Mouse (Mus musculus): Measurements from ENCODE around the gene Cdk5rap3. TPM values are rescaled to one million over a fixed set of nuclear protein-coding genes. Genes with fewer than 3 reads are reported as not detected.

Cdk5rap3 gene
- polyA plus RNA-seq, 1 experiment from 2014 or later = 81.2 TPM

GRCm38 (mm10) chr11:96925469-96926148 lies 9.3 kb upstream of the Cdk5rap3 start:
- no peak overlapping the region for H3K9ac ChIP-seq (ENCODE audit: low read depth, low read length)
- no peak overlapping the region for H3K4me2 ChIP-seq (ENCODE audit: low read length)
- H3K9me3 ChIP-seq (ENCODE audit: control insufficient read depth, low read length) = no peaks in the 10 kb centered on the region
- 86% methylated on average over 12 of the region's 12 CpGs for whole genome bisulfite sequencing
- ATAC-seq = no peak
- H3K4me3 ChIP-seq (ENCODE audit: low read length) = no peak overlapping the region
- no peaks in the 10 kb centered on the region for H3K36me3 ChIP-seq (ENCODE audit: control insufficient read depth, insufficient read depth, low read length)
- H3K4me1 ChIP-seq (ENCODE audit: control insufficient read depth, insufficient read depth, low read depth, low read length) = 0 out of 2 replicates have a peak, but pooled peaks cover 2% of the 10 kb centered on the region
- peaks cover 4% of the 10 kb centered on the region; the same call in 1 of the 2 replicates for H3K27me3 ChIP-seq (replicated peaks; ENCODE audit: control insufficient read depth, insufficient read depth, low read length)
- no peak overlapping the region for H3K27ac ChIP-seq (ENCODE audit: low read depth, low read length)

- ATAC-seq = no peak
- 84% methylated on average over 11 of the region's 11 CpGs for WGBS
- Histone ChIP-seq H3K4me3 (ENCODE audit: low read length) (no peak overlapping the region), H3K36me3 (ENCODE audit: control insufficient read depth, insufficient read depth, low read length) (no peaks in the 10 kb centered on the region), H3K9ac (ENCODE audit: low read depth, low read length) (no peak overlapping the region), H3K4me2 (ENCODE audit: low read length) (no peak overlapping the region), H3K27ac (ENCODE audit: low read depth, low read length) (no peak overlapping the region), H3K9me3 (ENCODE audit: control insufficient read depth, low read length) (no peaks in the 10 kb centered on the region), H3K4me1 (ENCODE audit: control insufficient read depth, insufficient read depth, low read depth, low read length) (0 out of 2 replicates have a peak, but pooled peaks cover 2% of the 10 kb centered on the region), H3K27me3 (replicated peaks; ENCODE audit: control insufficient read depth, insufficient read depth, low read length) (peaks cover 4% of the 10 kb centered on the region; the same call in 1 of the 2 replicates)
Observed at GRCm38 (mm10) chr11:96924861-96925260, 8.6 kb upstream of the Cdk5rap3 start.

GRCm38 (mm10) chr11:96919003-96919402 lies 2.7 kb upstream of the Cdk5rap3 start:
- ATAC-seq = no peak
- H3K9ac ChIP-seq (ENCODE audit: low read depth, low read length) = no peak overlapping the region

GRCm38 (mm10) chr11:96917415-96917814 lies 1.1 kb upstream of the Cdk5rap3 start:
- H3K9me3 ChIP-seq (ENCODE audit: control insufficient read depth, low read length) = no peaks in the 10 kb centered on the region
- H3K36me3 ChIP-seq (ENCODE audit: control insufficient read depth, insufficient read depth, low read length) = no peaks in the 10 kb centered on the region
- no peak overlapping the region for H3K27ac ChIP-seq (ENCODE audit: low read depth, low read length)
- no peak overlapping the region for H3K4me3 ChIP-seq (ENCODE audit: low read length)
- WGBS = 94% methylated on average over 6 of the region's 6 CpGs
- no peak overlapping the region for H3K4me2 ChIP-seq (ENCODE audit: low read length)
- ATAC-seq = no peak
- H3K4me1 ChIP-seq (ENCODE audit: control insufficient read depth, insufficient read depth, low read depth, low read length) = peaks cover 9% of the 10 kb centered on the region
- no peaks in the 10 kb centered on the region for H3K27me3 ChIP-seq (replicated peaks; ENCODE audit: control insufficient read depth, insufficient read depth, low read length)
- no peak overlapping the region for H3K9ac ChIP-seq (ENCODE audit: low read depth, low read length)

More at GRCm38 (mm10) chr11:96919003-96919402, 2.7 kb upstream of the Cdk5rap3 start:
- Histone ChIP-seq H3K4me2 (ENCODE audit: low read length) (no peak overlapping the region), H3K27me3 (replicated peaks; ENCODE audit: control insufficient read depth, insufficient read depth, low read length) (no peaks in the 10 kb centered on the region), H3K36me3 (ENCODE audit: control insufficient read depth, insufficient read depth, low read length) (no peaks in the 10 kb centered on the region), H3K4me3 (ENCODE audit: low read length) (no peak overlapping the region), H3K4me1 (ENCODE audit: control insufficient read depth, insufficient read depth, low read depth, low read length) (peaks cover 9% of the 10 kb centered on the region), H3K9me3 (ENCODE audit: control insufficient read depth, low read length) (no peaks in the 10 kb centered on the region), H3K27ac (ENCODE audit: low read depth, low read length) (no peak overlapping the region)
- 76% methylated on average over 6 of the region's 6 CpGs for WGBS

- ATAC-seq = peak; percentile 0; the same call in 1 of the 2 replicates
- Histone ChIP-seq H3K4me1 (ENCODE audit: control insufficient read depth, insufficient read depth, low read depth, low read length) (peaks cover 9% of the 10 kb centered on the region), H3K27ac (ENCODE audit: low read depth, low read length) (no peak overlapping the region), H3K9me3 (ENCODE audit: control insufficient read depth, low read length) (no peaks in the 10 kb centered on the region), H3K4me2 (ENCODE audit: low read length) (peak overlapping the region; percentile 46), H3K9ac (ENCODE audit: low read depth, low read length) (no peak overlapping the region), H3K4me3 (ENCODE audit: low read length) (peak overlapping the region; percentile 28), H3K36me3 (ENCODE audit: control insufficient read depth, insufficient read depth, low read length) (no peaks in the 10 kb centered on the region), H3K27me3 (replicated peaks; ENCODE audit: control insufficient read depth, insufficient read depth, low read length) (no peaks in the 10 kb centered on the region)
- 34% methylated on average over 13 of the region's 13 CpGs for WGBS
Observed at GRCm38 (mm10) chr11:96916885-96917396, 645 bp upstream of the Cdk5rap3 start.

GRCm38 (mm10) chr11:96912682-96913081 lies 3.6 kb downstream of the Cdk5rap3 start:
- 89% methylated on average over 11 of the region's 11 CpGs for WGBS
- Histone ChIP-seq H3K4me1 (ENCODE audit: control insufficient read depth, insufficient read depth, low read depth, low read length) (peaks cover 16% of the 10 kb centered on the region), H3K36me3 (ENCODE audit: control insufficient read depth, insufficient read depth, low read length) (peaks cover 10% of the 10 kb centered on the region), H3K4me3 (ENCODE audit: low read length) (no peak overlapping the region), H3K27ac (ENCODE audit: low read depth, low read length) (no peak overlapping the region), H3K27me3 (replicated peaks; ENCODE audit: control insufficient read depth, insufficient read depth, low read length) (no peaks in the 10 kb centered on the region), H3K4me2 (ENCODE audit: low read length) (no peak overlapping the region), H3K9ac (ENCODE audit: low read depth, low read length) (no peak overlapping the region), H3K9me3 (ENCODE audit: control insufficient read depth, low read length) (no peaks in the 10 kb centered on the region)
- no peak for ATAC-seq

- ATAC-seq = peak; percentile 74
- no peak overlapping the region for H3K9ac ChIP-seq (ENCODE audit: low read depth, low read length)
- H3K4me1 ChIP-seq (ENCODE audit: control insufficient read depth, insufficient read depth, low read depth, low read length) = peaks cover 19% of the 10 kb centered on the region
- H3K36me3 ChIP-seq (ENCODE audit: control insufficient read depth, insufficient read depth, low read length) = peaks cover 12% of the 10 kb centered on the region
- 23% methylated on average over 7 of the region's 7 CpGs for WGBS
- H3K9me3 ChIP-seq (ENCODE audit: control insufficient read depth, low read length) = no peaks in the 10 kb centered on the region
- H3K27me3 ChIP-seq (replicated peaks; ENCODE audit: control insufficient read depth, insufficient read depth, low read length) = no peaks in the 10 kb centered on the region
- H3K4me3 ChIP-seq (ENCODE audit: low read length) = no peak overlapping the region
- no peak overlapping the region for H3K4me2 ChIP-seq (ENCODE audit: low read length)
- no peak overlapping the region for H3K27ac ChIP-seq (ENCODE audit: low read depth, low read length)
Observed at GRCm38 (mm10) chr11:96910003-96910402, 6.3 kb downstream of the Cdk5rap3 start.

GRCm38 (mm10) chr11:96908594-96908993 lies 7.7 kb downstream of the Cdk5rap3 start:
- Histone ChIP-seq H3K36me3 (ENCODE audit: control insufficient read depth, insufficient read depth, low read length) (peaks cover 12% of the 10 kb centered on the region), H3K27me3 (replicated peaks; ENCODE audit: control insufficient read depth, insufficient read depth, low read length) (no peaks in the 10 kb centered on the region), H3K4me2 (ENCODE audit: low read length) (no peak overlapping the region), H3K9me3 (ENCODE audit: control insufficient read depth, low read length) (no peaks in the 10 kb centered on the region), H3K4me3 (ENCODE audit: low read length) (no peak overlapping the region), H3K4me1 (ENCODE audit: control insufficient read depth, insufficient read depth, low read depth, low read length) (peaks cover 20% of the 10 kb centered on the region), H3K27ac (ENCODE audit: low read depth, low read length) (no peak overlapping the region), H3K9ac (ENCODE audit: low read depth, low read length) (no peak overlapping the region)
- no peak for ATAC-seq
- WGBS = 78% methylated on average over 12 of the region's 12 CpGs

- peaks cover 9% of the 10 kb centered on the region for H3K36me3 ChIP-seq (ENCODE audit: control insufficient read depth, insufficient read depth, low read length)
- peak overlapping the region; percentile 63 for H3K27ac ChIP-seq (ENCODE audit: low read depth, low read length)
- H3K4me1 ChIP-seq (ENCODE audit: control insufficient read depth, insufficient read depth, low read depth, low read length) = peaks cover 37% of the 10 kb centered on the region
- H3K4me3 ChIP-seq (ENCODE audit: low read length) = no peak overlapping the region
- no peaks in the 10 kb centered on the region for H3K27me3 ChIP-seq (replicated peaks; ENCODE audit: control insufficient read depth, insufficient read depth, low read length)
- H3K9ac ChIP-seq (ENCODE audit: low read depth, low read length) = peak overlapping the region; percentile 52
- WGBS = 27% methylated on average over 15 of the region's 15 CpGs
- H3K9me3 ChIP-seq (ENCODE audit: control insufficient read depth, low read length) = no peaks in the 10 kb centered on the region
- no peak for ATAC-seq
- H3K4me2 ChIP-seq (ENCODE audit: low read length) = no peak overlapping the region
Observed at GRCm38 (mm10) chr11:96906431-96907161, 9.7 kb downstream of the Cdk5rap3 start.
